Mouse (Mus musculus) lung, postnatal 0 days (tissue): ENCODE results near the gene Dnase2b.

Experiments
- CTCF ChIP-seq: IDR thresholded peaks from 2 replicates; pipeline ENCODE4 v1.5.1; 2016; ENCODE audit warnings: antibody characterized with exemption, mild to moderate bottlenecking
- EP300 ChIP-seq: IDR thresholded peaks from 2 replicates; pipeline ENCODE4 v1.6.1; 2016; ENCODE audit warnings: antibody characterized with exemption, mild to moderate bottlenecking, control low read depth

GRCm38 (mm10) chr3:146661001-146661400 is 45.6 kb upstream of the Dnase2b start:
- TF ChIP-seq CTCF (no peak), EP300 (no peak)
